Mouse (Mus musculus) cerebellum, adult 2 months (tissue): ENCODE data around the gene Galr3.

ENCODE experiments used
- CTCF ChIP-seq: fragments of 200-500 bp; IDR thresholded peaks from 2 replicates; pipeline ENCODE4 v1.5.1; 2011; ENCODE audit warnings: low read depth, mild to moderate bottlenecking, control low read depth, low read length, moderate library complexity, borderline replicate concordance; ENCODE audit not compliant: insufficient read depth
- POLR2A ChIP-seq: fragments of 200-500 bp; IDR thresholded peaks from 2 replicates; pipeline ENCODE4 v1.6.1; 2011; ENCODE audit warnings: low read length, control low read depth, borderline replicate concordance; ENCODE audit not compliant: insufficient read depth

DNA sequence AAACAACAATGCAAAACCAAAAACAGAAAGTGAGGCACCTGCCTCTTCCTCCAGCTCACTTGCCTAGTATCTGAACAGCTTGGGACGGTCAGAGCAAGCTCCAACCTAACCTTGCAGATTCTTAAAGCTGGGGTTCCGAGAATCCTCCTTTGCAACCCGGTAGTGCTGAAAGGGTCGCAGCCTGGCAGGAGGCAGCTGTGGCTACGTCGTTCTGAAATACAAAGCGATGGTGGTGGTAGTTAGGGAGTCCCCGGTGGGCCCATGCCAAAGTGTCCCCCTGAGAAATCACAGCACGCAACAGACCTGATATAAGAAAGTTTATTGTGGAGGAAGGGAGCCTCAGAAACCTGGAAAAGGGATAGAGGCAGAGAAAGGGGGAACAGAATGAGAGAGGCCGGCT, 3.4 kb upstream of the Galr3 start:
- TF ChIP-seq CTCF (no peak), POLR2A (no peak)
